Mouse (Mus musculus) liver, embryonic 16.5 days (tissue): Measurements from ENCODE around the gene Crtc1. TPM values are rescaled to one million over a fixed set of nuclear protein-coding genes. Genes with fewer than 3 reads are reported as not detected.

Experiments used
- ATAC-seq: fragments of 200-750 bp; cut with Nextera tagmentation; 2 replicates; pipeline ENCODE4 v1.8.0; 2017; ENCODE audit warnings: low read depth, mild to moderate bottlenecking, moderate number of reproducible peaks, moderate library complexity
- H3K27ac ChIP-seq: fragments of 300-500 bp; sonication (generic); 2 replicates; pipeline ENCODE4 v1.5.1; 2014; ENCODE audit warnings: mild to moderate bottlenecking, low read length
- H3K27me3 ChIP-seq: fragments of 300-500 bp; sonication (generic); 2 replicates; pipeline ENCODE4 v1.6.1; 2014; ENCODE audit warnings: low read depth, low read length, mixed read lengths; ENCODE audit not compliant: control insufficient read depth, insufficient read depth
- H3K36me3 ChIP-seq: fragments of 300-500 bp; sonication (generic); 2 replicates; pipeline ENCODE4 v1.6.1; 2014; ENCODE audit warnings: mild to moderate bottlenecking; ENCODE audit not compliant: control insufficient read depth, insufficient read depth
- H3K4me1 ChIP-seq: fragments of 300-500 bp; sonication (generic); 2 replicates; pipeline ENCODE4 v1.6.1; 2014; ENCODE audit warnings: low read depth, low read length, mixed read lengths; ENCODE audit not compliant: control insufficient read depth
- H3K4me2 ChIP-seq: fragments of 300-500 bp; sonication (generic); 2 replicates; pipeline ENCODE4 v1.6.1; 2014; ENCODE audit warnings: low read depth, low read length, mixed read lengths
- H3K4me3 ChIP-seq: fragments of 300-500 bp; sonication (generic); 2 replicates; pipeline ENCODE4 v1.5.1; 2014; ENCODE audit warnings: low read depth, mild to moderate bottlenecking, low read length
- H3K9ac ChIP-seq: fragments of 300-500 bp; sonication (generic); 2 replicates; pipeline ENCODE4 v1.6.1; 2014; ENCODE audit warnings: low read depth, low read length
- H3K9me3 ChIP-seq: fragments of 300-500 bp; sonication (generic); replicated peaks from 2 replicates; pipeline ENCODE4 v1.6.1; 2016; ENCODE audit warnings: low read length; ENCODE audit not compliant: control insufficient read depth
- WGBS: fragments of 180-500 bp; shearing (Covaris S2); extraction: QIAGEN DNeasy Blood & Tissue Kit; methylation state at CpG from one replicate; pipeline ENCODE4 v1.1.7; 2014; ENCODE audit not compliant: insufficient replicate concordance; 5-methylcytosine and 5-hydroxymethylcytosine counted together
- polyA plus RNA-seq: library from polyadenylated mRNA; unstranded; fragments of >200 nt; fragmentation: Nextera tagmentation; extraction: Ambion mirVana; gene quantifications from 2 replicates; pipeline ENCODE4 v1.2.1, GENCODE M21; 2015

The Crtc1 gene
- polyA plus RNA-seq, 1 experiment from 2014 or later, result 3.9 TPM

- no peak for ATAC-seq
- H3K4me2 ChIP-seq, result no peak overlapping the region
- peaks cover 35% of the 10 kb centered on the region for H3K36me3 ChIP-seq
- 75% methylated on average over 4 of the region's 4 CpGs for WGBS
- H3K27ac ChIP-seq, result no peak overlapping the region
- no peaks in the 10 kb centered on the region for H3K27me3 ChIP-seq
- H3K4me1 ChIP-seq, result peaks cover 68% of the 10 kb centered on the region
- no peak overlapping the region for H3K4me3 ChIP-seq
- H3K9me3 ChIP-seq, result no peaks in the 10 kb centered on the region
- H3K9ac ChIP-seq, result no peak overlapping the region
Observed at GRCm38 (mm10) chr8:70347443-70347842, 91.9 kb downstream of the Crtc1 start.

- no peaks in the 10 kb centered on the region for H3K9me3 ChIP-seq
- H3K36me3 ChIP-seq, result peaks cover 60% of the 10 kb centered on the region
- 87% methylated on average over 2 of the region's 2 CpGs for WGBS
- H3K4me3 ChIP-seq, result no peak overlapping the region
- 0 out of 2 replicates have a peak overlapping the region, but pooled peaks have one; percentile 2 for H3K27ac ChIP-seq
- peaks cover 41% of the 10 kb centered on the region for H3K4me1 ChIP-seq
- H3K9ac ChIP-seq, result no peak overlapping the region
- H3K4me2 ChIP-seq, result no peak overlapping the region
- no peaks in the 10 kb centered on the region for H3K27me3 ChIP-seq
- no peak for ATAC-seq
Observed at GRCm38 (mm10) chr8:70344279-70344678, 95.1 kb downstream of the Crtc1 start.

GRCm38 (mm10) chr8:70343696-70344095 is 95.7 kb downstream of the Crtc1 start:
- Histone ChIP-seq H3K36me3 (peaks cover 61% of the 10 kb centered on the region), H3K4me1 (peaks cover 35% of the 10 kb centered on the region), H3K9me3 (no peaks in the 10 kb centered on the region), H3K4me2 (no peak overlapping the region), H3K9ac (no peak overlapping the region), H3K4me3 (no peak overlapping the region), H3K27me3 (no peaks in the 10 kb centered on the region), H3K27ac (no peak overlapping the region)
- ATAC-seq, result 0 out of 2 replicates have a peak, but pooled peaks have one; percentile 23
- 61% methylated on average over 6 of the region's 6 CpGs for WGBS

- H3K4me1 ChIP-seq, result peaks cover 28% of the 10 kb centered on the region
- H3K9ac ChIP-seq, result no peak overlapping the region
- ATAC-seq, result no peak
- H3K4me2 ChIP-seq, result no peak overlapping the region
- 91% methylated on average over 7 of the region's 7 CpGs for WGBS
- H3K4me3 ChIP-seq, result no peak overlapping the region
- H3K27me3 ChIP-seq, result no peaks in the 10 kb centered on the region
- H3K27ac ChIP-seq, result no peak overlapping the region
- H3K36me3 ChIP-seq, result peaks cover 67% of the 10 kb centered on the region
- no peaks in the 10 kb centered on the region for H3K9me3 ChIP-seq
Observed at GRCm38 (mm10) chr8:70343076-70343475, 96.3 kb downstream of the Crtc1 start.

GRCm38 (mm10) chr8:70342007-70342406 is 97.4 kb downstream of the Crtc1 start:
- Histone ChIP-seq H3K9ac (no peak overlapping the region), H3K36me3 (peaks cover 78% of the 10 kb centered on the region), H3K27ac (no peak overlapping the region), H3K4me2 (no peak overlapping the region), H3K9me3 (no peaks in the 10 kb centered on the region), H3K27me3 (no peaks in the 10 kb centered on the region), H3K4me1 (peaks cover 24% of the 10 kb centered on the region), H3K4me3 (no peak overlapping the region)
- no peak for ATAC-seq
- 86% methylated on average over 14 of the region's 14 CpGs for WGBS

- no peak for ATAC-seq
- WGBS, result 91% methylated on average over 7 of the region's 7 CpGs
Observed at GRCm38 (mm10) chr8:70340659-70341058, 98.7 kb downstream of the Crtc1 start.

GRCm38 (mm10) chr8:70338931-70339330 is 100.4 kb downstream of the Crtc1 start:
- no peaks in the 10 kb centered on the region for H3K9me3 ChIP-seq
- peaks cover 98% of the 10 kb centered on the region for H3K36me3 ChIP-seq
- 81% methylated on average over 7 of the region's 7 CpGs for WGBS

More at GRCm38 (mm10) chr8:70340659-70341058, 98.7 kb downstream of the Crtc1 start:
- no peak overlapping the region for H3K4me3 ChIP-seq
- H3K4me1 ChIP-seq, result peaks cover 14% of the 10 kb centered on the region
- H3K4me2 ChIP-seq, result no peak overlapping the region
- H3K27me3 ChIP-seq, result no peaks in the 10 kb centered on the region
- H3K9ac ChIP-seq, result no peak overlapping the region
- peaks cover 87% of the 10 kb centered on the region for H3K36me3 ChIP-seq
- H3K9me3 ChIP-seq, result no peaks in the 10 kb centered on the region
- H3K27ac ChIP-seq, result no peak overlapping the region

GRCm38 (mm10) chr8:70332878-70333202 is 106.5 kb downstream of the Crtc1 start:
- peaks cover 71% of the 10 kb centered on the region for H3K36me3 ChIP-seq
- no peak for ATAC-seq
- H3K4me1 ChIP-seq, result peaks cover 22% of the 10 kb centered on the region
- no peak overlapping the region for H3K4me3 ChIP-seq
- H3K4me2 ChIP-seq, result no peak overlapping the region
- WGBS, result 86% methylated on average over 6 of the region's 6 CpGs
- H3K9me3 ChIP-seq, result no peaks in the 10 kb centered on the region
- no peak overlapping the region for H3K27ac ChIP-seq
- no peaks in the 10 kb centered on the region for H3K27me3 ChIP-seq
- no peak overlapping the region for H3K9ac ChIP-seq

More at GRCm38 (mm10) chr8:70338931-70339330, 100.4 kb downstream of the Crtc1 start:
- H3K27me3 ChIP-seq, result no peaks in the 10 kb centered on the region
- H3K9ac ChIP-seq, result no peak overlapping the region
- H3K4me3 ChIP-seq, result no peak overlapping the region
- H3K27ac ChIP-seq, result no peak overlapping the region
- no peak overlapping the region for H3K4me2 ChIP-seq
- ATAC-seq, result no peak
- H3K4me1 ChIP-seq, result no peaks in the 10 kb centered on the region
